Mouse (Mus musculus): ENCODE measurements around the gene Apba1. TPM values are rescaled to one million over a fixed set of nuclear protein-coding genes. Genes with fewer than 3 reads are reported as not detected.

The Apba1 gene
- total RNA-seq, 2 experiments from 2014 or later: 177 to 198 TPM

DNA sequence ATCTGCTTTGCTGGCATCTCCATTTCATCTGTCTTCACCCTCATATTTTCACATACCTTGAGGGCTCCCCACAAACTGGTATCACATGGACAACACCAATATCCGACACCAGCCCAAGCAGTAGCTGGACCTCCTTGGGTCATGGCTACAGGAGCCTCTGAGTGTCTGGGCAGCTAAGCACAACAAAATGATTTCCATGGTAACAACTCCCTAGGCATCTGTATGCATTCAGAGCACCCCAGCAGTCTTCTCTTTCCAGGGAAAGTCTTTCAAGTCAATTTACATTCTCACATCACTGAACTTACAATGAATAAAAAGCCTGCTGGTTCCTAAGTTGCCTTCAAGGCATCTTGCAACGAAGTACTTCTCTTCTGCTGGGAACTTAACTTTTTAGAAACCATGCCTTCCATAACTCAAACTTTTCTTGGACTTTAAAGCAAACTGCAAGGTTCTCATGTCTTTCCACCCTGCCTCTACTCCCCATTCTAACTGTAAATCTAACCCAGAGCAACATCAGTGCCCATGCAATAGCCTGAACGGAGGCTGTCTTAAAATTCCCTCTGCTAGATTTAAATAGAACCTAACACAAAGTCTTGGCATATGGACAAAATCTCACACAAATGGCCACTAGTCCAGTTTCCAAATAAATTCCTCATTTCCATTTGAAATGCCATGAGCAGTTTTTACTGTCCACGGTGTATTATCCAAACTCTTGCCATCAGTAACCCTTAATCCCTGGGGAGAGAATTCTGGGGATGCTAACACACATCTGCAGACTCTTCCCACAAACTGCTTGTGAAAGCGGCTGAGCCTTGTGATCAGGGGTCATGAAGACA, 160.9 kb downstream of the Apba1 start:
- DNase-seq: no peak
- intact Hi-C loops (cut with DNase I): no loop called here

DNA sequence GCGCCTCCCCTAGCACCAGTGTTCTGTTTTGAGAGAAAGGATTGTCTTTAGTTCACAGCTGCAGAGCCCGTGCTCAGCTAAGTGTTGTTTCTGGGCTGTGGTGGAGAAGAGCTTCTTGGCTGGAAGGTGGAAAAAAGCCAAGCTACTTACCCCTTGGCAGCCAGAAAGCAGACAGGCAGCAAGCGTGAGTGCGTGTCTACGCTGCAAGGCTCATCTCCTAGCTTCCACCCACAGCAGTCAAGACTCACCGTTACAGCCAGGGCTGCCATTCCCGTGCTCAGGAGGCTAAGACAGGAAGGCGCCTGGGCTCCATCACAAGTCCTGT, 161.5 kb downstream of the Apba1 start:
- intact Hi-C loops (cut with DNase I): no loop called here
- DNase-seq: peak; percentile 28

DNA sequence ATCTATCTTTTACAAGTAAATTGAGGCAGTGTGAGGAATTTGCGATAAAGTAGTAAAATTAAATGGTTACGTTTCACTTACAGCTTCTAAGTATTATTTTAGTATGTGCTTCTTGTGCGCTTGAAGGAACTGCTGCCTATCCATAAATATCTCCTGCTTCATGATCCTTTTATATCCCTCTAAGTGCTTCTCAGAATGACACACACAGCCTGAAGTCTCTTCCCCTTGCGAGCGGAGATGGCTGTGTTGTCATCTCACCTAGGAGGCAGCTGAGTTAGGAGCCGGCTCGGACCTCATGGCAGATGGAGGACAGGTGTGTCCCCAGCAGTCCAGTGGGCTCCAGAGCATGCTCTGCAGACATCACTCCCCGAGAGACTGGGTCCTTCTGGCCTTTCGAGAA, 163.9 kb downstream of the Apba1 start:
- intact Hi-C loops (cut with DNase I): no loop called here
- DNase-seq: no peak

DNA sequence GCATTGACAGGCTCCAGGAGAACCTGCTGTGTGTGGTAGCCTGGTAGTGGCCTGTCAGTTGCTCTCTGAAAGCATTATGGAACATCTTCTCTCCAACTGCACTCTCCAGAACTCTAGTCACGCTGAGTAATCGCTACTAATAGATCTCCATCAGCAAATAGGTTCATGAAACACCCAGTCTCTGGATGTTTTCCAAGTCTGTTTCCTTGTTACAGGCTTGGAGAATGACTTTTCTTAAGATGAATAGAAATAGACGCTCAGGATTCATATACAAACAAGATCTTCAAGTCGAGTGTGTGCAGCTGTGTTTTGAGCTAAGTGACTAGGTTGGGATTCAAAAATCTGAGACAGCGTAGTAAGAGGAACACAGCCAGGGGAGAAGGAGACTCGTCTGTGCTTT, 165.4 kb downstream of the Apba1 start:
- intact Hi-C loops (cut with DNase I): no loop called here
- DNase-seq: no peak

DNA sequence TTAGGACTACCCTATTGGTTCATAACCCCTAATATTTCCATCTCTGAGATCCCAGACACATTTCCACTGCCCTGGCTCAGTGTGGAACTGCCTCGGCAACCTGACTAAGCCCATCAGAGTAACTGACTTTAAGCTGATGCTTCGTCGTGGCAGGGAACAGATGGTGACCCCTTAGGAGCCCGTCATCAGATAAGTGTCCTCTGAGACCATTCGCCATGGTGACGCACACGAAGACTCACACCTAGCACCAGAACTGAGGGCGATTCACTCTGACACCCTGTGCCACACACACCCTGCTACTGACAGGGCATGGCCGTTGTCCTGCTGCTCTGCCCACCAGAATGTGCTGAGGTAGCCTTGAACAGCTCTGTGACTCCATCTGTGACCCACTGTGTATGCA, 166.1 kb downstream of the Apba1 start:
- intact Hi-C loops (cut with DNase I): no loop called here
- no peak for DNase-seq

DNA sequence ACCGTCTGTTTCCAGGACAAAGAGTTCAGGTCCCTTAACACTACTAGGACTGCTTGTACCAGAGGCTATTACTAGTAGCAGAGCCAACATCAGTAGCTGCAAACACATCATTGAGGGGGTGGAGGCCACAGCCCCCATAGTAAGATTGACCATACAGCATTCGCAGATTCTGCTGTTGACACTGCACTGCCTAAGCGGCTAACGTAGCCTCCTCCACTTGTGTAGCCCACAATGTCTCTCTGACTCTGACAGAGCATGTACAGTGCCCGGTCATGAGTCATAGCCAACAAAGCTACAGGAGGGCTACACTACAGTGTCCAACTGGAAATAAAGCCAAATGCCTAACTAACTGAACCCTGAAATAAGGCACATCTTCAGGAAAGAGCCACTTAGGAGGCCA, 166.9 kb downstream of the Apba1 start:
- DNase-seq: no peak
- intact Hi-C loops (cut with DNase I): no loop called here

DNA sequence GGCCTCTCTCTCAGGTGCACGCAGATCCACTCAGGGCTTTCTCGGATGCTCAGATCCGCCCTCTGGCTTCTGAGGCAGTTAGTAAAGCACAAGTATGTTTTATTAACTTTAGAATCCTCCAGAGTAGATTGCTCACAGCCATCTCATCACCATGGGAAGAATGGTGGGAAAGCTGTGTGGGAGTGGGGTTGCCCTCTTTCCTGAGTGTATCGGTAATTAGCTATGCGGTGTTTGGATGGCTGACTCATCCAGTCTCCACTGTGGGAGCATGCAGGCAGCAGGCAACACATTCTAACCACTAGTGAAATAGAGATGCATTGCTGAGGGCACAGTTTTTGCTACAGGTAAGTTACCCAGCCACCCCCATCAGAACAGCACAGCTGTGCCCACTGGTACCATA, 172.1 kb downstream of the Apba1 start:
- DNase-seq: no peak
- intact Hi-C loops (cut with DNase I): no loop called here

DNA sequence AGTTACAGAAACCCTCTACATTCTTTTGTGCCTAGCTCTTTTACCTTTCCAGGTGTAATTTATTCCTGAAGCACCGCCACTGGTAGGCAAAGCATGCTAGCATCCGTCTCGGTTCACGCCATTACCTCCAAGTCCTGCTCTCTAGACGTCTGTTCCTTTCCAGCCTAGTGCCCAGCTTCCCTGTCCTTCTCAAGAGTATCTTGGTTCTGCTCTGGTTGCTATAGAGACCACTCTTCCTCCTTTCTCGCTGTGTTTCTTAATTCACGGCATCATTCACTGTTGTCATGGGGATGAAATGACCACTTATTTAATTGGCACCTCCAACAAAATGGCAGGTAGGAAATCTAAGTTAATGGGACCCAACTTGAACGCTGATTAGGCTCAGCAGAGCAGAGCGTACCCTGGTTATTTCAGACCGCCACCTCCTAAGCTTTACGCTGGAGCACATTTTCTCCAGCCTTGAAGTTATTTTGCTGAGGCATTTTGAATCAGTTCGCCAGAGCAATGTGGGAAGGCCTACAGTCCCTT, 182.8 kb downstream of the Apba1 start:
- no peak for DNase-seq
- intact Hi-C loops (cut with DNase I): no loop called here

DNA sequence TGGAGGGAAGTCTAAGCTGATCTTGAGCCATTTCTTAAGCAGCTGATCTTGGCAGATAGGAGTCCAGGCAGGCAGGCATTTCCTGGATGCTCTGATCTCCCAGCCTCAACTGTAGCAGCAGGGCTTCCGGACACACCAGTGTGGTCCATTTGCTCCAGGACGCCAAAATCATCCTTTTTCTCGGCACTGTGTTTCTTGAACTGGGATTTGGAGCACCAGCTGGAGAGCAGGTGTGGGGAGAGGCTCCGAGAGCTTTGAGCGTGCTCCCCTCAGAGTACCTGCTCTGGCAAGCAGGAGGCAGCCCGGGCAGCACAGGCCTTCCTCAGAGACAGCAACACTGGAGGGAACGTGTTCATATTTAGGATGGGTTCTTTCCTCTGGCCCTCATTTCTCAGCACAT, 184.2 kb downstream of the Apba1 start:
- intact Hi-C loops (cut with DNase I): no loop called here
- DNase-seq: no peak

DNA sequence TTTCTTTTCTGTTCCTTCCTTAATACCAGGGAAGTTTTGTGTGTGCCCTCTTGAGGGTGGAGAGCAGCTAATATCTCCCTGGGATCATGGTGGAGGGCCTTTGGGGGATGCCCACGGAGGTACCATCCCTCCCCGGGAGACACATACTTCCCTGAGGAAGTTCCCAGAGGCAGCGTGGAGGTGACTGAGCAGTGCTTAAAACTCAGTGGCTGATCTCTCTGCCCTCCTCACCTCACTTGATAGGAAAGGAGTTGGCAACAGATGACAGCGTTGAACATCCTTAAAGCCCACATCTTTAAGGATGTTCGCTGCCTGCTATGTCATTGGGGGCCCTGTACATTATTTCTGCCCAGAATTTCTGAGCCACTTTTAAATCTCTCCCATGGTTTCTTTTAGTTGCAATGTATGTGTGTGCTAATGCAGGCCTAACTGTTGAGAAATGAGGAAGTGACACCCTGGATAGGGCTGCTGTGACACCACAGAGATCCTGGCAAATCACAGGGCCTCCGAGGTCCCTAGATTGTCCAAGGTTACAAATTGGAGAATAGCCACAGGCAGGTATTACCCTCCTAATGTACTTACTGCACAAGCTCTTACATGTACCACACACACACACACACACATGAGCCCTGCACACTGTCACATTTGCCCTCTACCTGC, 187.5 kb downstream of the Apba1 start:
- no peak for DNase-seq
- intact Hi-C loops (cut with DNase I): no loop called here

DNA sequence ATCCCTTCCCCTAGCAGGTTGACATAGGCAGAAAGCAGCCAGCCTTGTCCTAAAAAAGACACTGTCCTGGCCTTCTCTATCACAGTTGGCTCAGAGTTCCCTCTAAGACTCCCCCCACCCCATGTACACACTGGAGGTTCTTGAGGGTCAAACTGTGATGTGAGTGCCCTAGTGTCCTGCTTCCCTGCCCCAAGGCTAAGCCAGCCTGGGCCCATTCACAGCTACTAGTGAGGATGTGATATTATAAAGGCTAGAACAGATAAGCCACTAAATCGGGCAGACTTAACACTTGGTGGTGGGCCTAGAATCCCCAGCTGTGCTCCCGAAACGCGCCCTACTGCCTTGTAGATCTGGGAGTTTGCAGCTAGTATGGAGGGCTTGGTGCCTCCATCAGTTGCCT, 188.1 kb downstream of the Apba1 start:
- no peak for DNase-seq
- intact Hi-C loops (cut with DNase I): no loop called here

DNA sequence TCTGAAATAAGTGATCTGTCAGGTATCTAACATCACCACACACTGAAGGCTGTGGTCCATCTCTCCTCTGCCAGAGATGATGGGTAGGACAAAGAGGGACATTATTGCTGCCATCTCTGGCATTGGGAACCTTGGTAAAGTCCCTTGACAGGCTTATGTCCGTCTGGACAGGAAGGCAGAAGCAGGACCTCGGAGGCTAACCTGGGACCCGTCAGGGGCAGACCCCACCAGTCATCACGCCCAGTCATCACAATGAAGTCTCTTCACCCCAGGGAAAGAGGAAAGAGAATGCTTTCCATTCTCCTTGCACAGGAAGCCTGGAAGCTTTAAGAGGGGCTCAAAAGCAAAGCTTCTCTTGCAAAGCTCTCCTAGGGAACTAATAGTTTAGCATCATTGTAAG, 189.2 kb downstream of the Apba1 start:
- intact Hi-C loops (cut with DNase I): no loop called here
- no peak for DNase-seq

DNA sequence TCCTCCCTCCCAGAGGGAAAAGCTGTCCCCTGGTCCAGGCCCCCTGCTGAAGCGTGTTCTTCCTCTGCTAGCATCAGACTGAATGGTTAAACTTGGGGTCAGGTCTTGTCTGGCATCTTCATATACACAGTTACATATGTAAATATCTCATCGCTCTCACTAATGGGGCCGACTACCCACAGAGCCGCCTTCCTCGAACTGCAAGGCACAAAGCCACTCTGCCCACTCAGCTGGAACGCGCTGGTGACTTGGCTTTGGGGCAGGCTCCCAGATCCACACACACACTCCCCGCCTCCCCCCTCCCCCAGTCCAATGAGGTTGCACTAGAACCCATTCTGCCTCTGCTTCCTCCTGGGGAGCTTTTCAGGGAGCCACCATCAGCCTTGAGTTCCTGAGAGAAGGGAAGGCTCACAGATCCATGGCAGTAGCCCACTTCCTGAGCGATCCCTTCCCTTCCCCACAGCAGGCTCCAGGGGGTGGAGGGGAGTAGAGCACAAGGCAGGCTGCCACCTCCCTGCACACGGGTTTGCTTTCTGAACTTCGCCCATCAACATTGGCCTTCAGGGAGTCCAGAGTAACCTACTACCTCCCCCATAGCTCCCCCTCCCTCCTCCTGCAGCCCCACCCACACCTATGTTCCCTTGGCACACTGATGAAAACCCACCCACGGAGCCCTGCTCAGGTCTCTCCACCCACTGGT, 189.8 kb downstream of the Apba1 start:
- intact Hi-C loops (cut with DNase I): no loop called here
- peak; percentile 38 for DNase-seq

DNA sequence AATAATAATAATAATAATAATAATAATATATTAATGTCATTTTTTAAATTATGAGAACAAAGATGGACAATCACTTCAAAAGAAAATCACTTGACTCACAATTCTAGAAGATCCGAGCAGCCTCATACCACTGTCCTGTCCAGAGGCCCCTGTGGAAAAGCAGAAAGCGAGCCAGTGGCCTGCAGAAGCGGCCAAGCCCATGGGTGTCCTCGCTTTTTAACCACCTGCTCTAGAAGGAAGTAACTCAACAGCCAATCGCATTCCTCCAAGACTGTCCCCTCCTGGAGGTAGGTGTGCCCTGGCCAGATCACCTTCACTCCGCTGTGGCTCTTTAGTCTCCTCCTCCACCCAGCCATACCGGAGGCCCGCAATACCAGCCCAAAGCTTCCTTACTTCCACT, 196.8 kb downstream of the Apba1 start:
- no peak for DNase-seq
- intact Hi-C loops (cut with DNase I): loop anchor here (5.0 to 10.0 kb wide), 2 partner anchors 93 to 191 kb away; no protein-coding TSS in a partner anchor

DNA sequence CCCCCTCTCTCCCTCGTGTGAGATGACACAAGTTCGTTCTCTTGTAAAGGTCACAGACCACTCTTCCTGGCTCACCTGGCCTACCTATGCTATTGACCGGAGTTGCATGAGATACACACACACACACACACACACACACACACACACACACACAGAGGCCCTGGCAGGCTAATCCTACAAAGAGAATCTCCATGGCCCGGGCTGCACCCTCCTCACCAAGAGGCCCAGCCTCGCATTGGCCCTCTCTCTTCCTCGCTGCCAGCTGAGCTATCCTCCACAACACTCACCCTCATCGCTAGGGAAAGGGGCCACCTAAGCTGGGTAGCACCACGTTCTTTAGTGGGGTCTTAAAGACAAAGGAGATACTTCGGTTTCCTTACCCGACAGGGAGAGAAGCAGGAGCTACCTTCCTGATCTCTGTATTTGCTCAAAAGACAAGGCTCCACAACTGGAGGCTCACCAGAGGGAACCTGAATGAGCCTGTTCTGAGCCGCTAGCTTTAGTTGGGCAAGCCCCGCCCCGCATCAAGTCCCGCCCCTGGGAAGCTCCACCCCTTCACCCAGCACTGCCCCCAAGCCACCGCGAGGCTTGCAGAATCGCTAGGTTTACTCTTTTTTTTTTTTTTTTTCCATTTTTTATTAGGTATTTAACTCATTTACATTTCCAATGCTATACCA, 197.8 kb downstream of the Apba1 start:
- intact Hi-C loops (cut with DNase I): loop anchor here (5.0 to 10.0 kb wide), 2 partner anchors 94 to 192 kb away; no protein-coding TSS in a partner anchor
- DNase-seq: no peak

DNA sequence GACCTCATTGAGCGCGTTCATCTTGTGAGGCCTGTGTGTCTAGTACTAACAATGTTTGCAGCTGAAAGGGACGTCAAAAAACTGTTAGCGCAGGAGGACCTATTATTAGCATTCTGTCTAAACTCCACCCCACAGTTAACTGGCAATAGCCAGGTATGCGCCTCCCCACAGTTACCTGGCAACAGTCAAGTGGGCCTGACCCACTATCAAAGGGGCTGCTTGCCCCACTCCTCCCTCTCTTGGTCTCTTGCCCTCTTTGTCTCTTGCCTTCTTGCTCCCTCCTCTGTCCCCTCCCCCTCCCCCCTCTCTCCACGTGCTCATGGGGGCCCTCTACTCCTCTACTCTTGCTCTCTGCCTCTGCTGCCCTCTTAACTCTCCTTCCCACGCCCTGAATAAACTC, 198.9 kb downstream of the Apba1 start:
- intact Hi-C loops (cut with DNase I): loop anchor here (5.0 to 10.0 kb wide), 2 partner anchors 95 to 193 kb away; no protein-coding TSS in a partner anchor
- no peak for DNase-seq

DNA sequence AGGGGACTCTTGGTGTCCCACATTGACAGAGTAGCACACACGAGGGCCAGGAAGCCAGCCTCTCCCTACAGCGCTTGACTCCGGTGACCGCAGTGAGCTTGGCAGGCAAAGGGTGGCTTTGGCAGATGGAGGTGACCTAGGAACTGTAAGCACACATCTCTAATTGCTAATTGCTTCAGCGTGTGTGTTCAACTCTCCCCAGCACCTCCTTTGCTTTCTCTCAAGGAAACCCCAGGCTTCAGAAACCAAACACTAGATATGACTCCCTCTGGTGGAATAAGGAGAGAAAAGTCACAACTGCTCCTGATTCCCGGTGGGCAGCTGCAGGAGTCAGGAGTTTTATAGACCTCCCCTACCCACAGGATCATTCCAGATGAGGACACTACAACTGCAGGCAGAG, 200.2 kb downstream of the Apba1 start:
- intact Hi-C loops (cut with DNase I): loop anchor here (5.0 to 10.0 kb wide), 2 partner anchors 97 to 194 kb away; no protein-coding TSS in a partner anchor
- peak; percentile 23 for DNase-seq

DNA sequence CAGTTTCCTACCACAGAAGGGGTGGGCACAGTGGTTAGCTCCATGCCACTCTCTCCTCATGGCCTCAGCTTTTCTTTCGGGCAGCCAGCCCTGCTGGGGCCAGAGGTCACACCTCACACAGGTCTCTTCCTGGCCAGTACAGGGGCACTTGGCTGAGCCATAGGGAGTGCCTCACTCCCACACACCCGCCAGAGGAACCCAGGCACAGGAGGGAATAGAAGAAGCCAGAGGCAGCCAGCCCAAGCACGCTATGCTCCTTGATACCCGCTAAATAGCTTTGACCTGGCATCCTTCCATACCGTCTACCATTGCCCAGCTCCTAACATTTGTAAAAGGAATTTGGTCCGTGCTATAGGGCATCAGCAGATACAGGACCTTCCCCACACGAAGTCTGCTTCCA, 201.2 kb downstream of the Apba1 start:
- peak; percentile 15 for DNase-seq
- intact Hi-C loops (cut with DNase I): loop anchor here (5.0 to 10.0 kb wide), 4 partner anchors 98 to 663 kb away; no protein-coding TSS in a partner anchor

DNA sequence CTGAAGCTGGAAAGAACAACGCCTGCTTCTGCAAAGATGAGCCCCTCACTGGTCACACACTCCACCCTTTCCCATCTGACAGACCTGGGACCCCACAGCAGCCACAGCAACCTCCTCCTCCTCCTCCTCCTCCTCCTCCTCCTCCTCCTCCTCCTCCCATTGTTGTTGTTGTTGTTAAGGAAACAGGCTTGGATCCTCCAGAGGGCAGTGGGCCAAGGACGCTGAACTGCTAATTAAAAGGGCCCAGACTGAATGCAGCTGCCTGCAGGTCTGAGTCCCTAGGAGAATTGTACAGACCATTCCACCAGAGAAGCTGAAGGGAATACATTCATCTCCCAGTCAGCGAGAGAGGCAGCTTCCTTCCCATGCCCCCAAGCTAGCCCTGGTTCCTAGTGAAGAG, 201.6 kb downstream of the Apba1 start:
- intact Hi-C loops (cut with DNase I): loop anchor here (5.0 to 10.0 kb wide), 2 partner anchors 315 to 663 kb away; no protein-coding TSS in a partner anchor
- DNase-seq: peak; percentile 72

DNA sequence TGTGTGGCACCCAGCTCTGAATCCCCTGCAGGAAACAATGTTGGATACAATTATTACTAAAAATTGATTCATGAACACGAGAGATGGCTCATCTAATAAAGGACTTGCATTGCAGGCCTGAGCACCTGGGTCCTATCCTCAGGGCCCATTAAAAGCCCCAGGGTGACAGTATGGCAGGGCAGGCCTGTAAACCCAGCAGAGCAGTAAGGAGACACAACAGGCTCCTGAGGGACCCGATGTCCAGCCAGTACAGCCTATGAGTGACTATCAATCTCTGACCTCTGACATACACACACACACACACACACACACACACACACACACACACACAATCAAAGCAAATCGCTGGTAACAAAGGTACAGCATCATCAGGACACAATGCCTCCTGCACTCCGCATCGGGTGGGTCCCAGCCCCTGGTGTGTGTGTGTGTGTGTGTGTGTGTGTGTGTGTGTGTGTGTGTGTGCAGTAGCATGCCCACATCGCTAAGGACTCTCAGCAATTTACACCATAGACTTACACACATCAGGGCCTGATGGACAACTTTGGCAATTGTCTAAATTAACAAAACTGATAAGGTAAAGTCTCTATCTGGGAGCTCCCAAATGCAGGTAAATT, 202.3 kb downstream of the Apba1 start:
- DNase-seq: no peak
- intact Hi-C loops (cut with DNase I): loop anchor here (5.0 to 10.0 kb wide), 2 partner anchors 314 to 664 kb away; no protein-coding TSS in a partner anchor

All from left cerebral cortex, postnatal 4 days (tissue).